Mouse (Mus musculus): Measurements from ENCODE around the gene Olfr325.
"Not testable (repeated sequence)": the region's sequence is repeated elsewhere in the genome, so short reads cannot be mapped to it uniquely, and the experiment has no call there.

Gene Olfr325

GRCm38 (mm10) chr11:58577430-58577829, at the start of gene Olfr325:
TSS of gene Olfr325 (plus strand) at chr11:58577730.
- no peak for DNase-seq (ENCODE audit: low spot score)

DNA sequence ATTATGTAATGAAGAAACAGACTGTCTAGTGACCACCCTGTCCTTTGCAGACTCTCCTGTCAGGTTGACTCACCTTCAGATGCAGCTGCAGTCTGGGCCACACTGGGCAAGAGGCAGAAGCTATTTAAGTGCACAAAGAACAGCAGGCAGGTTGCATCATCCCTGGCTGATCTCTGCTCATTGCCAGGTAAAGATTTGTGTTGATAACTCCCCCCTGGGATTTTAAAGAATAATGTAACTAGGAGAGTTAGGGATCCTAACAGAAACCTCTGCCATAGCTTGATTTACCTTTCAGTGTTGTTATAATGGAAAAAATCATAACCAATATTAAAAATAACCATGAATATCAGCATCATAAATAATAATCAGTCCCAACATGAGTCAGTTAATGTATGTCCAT, 42.8 kb upstream of the Olfr325 start, which contains the start of gene Olfr330:
Olfr330 (minus strand) TSS at position 101 of the 400 bp plus-strand sequence.
- DNase-seq (ENCODE audit: low spot score), result not testable (repeated sequence)

- no peak for DNase-seq (ENCODE audit: low spot score)
Observed at GRCm38 (mm10) chr11:58546322-58546721, 31.2 kb upstream of the Olfr325 start, which contains the start of gene Olfr329-ps. TSS of gene Olfr329-ps (minus strand) at chr11:58546422.

GRCm38 (mm10) chr11:58555536-58555935, 22.0 kb upstream of the Olfr325 start, which contains the start of gene Olfr328:
TSS of gene Olfr328 (minus strand) at chr11:58555636.
- DNase-seq (ENCODE audit: low spot score), result no peak

- DNase-seq (ENCODE audit: low spot score), result no peak
Observed at GRCm38 (mm10) chr11:58570405-58570804, 7.1 kb upstream of the Olfr325 start, which contains the start of gene Olfr224. TSS of gene Olfr224 (minus strand) at chr11:58570553.

DNA sequence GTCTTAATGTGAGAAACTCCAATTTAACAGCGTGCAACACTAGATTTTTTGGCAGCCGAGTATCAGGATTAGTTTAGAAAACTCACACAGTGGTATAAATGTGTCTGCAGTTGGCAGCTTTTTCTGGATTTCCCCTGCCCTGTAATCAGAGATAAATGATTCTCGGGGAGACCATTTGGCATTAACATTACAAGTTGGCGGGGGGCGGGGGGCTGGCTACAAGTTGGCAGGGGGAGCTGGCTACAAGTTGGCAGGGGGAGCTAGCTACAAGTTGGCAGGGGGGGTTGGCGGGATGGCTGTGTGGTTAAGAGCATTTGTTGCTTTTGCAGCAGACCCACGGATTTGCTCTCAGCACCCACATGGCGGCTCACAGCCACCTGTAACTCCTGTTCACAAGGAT, 1.1 kb downstream of the Olfr325 start:
- no peak for DNase-seq (ENCODE audit: low spot score)

- no peak for DNase-seq (ENCODE audit: low spot score)
Observed at GRCm38 (mm10) chr11:58587898-58588348, 10.4 kb downstream of the Olfr325 start.

GRCm38 (mm10) chr11:58588620-58589250, 11.2 kb downstream of the Olfr325 start:
- DNase-seq (ENCODE audit: low spot score), result no peak

DNA sequence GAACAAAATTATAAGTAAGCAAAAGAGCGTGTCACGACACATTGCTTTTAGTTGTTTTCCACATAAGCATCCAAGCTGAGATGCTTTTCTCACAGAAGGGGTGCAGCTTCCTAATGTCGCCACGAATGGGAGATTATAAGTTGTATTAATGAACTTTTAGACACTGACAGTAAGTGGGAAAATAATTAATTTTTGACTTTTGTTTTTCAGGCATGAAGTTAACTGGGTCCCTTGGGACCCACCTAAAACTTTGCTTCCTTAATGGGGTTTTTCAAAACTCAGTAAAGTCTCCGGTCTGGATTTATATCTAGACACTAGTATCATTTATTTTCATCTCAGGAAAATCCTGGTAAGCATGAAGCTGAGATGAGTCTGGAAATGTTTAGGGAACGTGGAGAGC, 17.3 kb downstream of the Olfr325 start, which contains the start of gene Olfr324:
Olfr324 (plus strand) TSS at position 301 of the 400 bp plus-strand sequence.
- DNase-seq (ENCODE audit: low spot score), result no peak

DNA sequence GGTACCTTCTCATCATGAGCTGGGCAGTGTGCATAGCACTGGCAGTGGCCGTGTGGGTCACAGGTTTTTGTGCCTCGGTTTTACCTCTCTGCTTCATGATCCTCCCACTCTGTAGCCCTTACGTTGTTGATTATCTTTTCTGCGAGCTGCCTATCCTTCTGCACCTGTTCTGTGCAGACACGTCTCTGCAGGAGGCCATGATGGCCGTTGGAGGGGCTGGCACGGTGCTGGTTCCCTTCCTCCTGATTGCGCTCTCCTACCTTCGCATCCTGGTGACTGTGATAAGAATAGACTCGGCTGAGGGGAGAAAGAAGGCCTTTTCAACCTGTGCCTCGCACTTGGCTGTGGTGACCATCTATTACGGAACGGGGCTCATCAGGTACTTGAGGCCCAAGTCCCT, 20.3 kb downstream of the Olfr325 start:
- DNase-seq (ENCODE audit: low spot score), result no peak

- DNase-seq (ENCODE audit: low spot score), result no peak
Observed at GRCm38 (mm10) chr11:58602062-58602461, 24.5 kb downstream of the Olfr325 start.

DNA sequence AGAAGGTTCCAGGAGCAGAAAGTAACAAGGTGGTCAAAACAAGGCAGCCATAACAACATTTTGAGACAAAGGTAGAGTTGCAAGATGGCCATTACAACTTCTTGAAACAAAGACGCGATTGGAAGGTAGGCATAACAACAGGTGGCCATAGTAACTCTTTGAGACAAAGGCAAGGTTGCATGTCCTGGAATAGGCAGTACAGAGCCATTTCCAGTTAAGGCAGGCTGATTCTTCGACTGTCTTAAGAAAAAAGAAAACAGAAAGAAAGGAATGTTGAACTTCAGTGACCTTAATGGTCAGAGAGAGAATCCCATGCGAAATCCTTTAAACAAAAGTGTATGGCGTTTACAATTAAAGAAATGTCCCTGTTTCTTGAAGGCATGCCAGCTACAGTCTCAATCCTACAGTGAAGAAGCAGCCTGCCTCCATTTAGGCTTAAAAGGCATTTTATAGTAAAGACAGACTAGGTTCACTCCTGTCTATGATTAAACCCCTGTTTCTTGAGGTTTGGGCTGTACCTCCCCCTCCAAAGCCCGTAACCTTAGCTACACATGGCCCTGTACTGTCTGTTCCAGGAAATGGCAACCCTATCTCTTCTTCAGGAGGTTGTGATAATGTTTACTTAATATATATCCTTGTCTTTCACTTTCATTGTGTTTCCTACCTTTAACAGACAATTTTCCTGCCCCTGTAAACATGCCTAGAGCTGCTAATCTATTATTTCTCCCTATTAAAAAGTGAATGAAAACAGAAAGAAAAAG, 25.4 kb downstream of the Olfr325 start:
- DNase-seq (ENCODE audit: low spot score), result peak; percentile 33

GRCm38 (mm10) chr11:58604688-58605087, 27.2 kb downstream of the Olfr325 start:
- DNase-seq (ENCODE audit: low spot score), result no peak

- no peak for DNase-seq (ENCODE audit: low spot score)
Observed at GRCm38 (mm10) chr11:58605228-58605627, 27.7 kb downstream of the Olfr325 start.

DNA sequence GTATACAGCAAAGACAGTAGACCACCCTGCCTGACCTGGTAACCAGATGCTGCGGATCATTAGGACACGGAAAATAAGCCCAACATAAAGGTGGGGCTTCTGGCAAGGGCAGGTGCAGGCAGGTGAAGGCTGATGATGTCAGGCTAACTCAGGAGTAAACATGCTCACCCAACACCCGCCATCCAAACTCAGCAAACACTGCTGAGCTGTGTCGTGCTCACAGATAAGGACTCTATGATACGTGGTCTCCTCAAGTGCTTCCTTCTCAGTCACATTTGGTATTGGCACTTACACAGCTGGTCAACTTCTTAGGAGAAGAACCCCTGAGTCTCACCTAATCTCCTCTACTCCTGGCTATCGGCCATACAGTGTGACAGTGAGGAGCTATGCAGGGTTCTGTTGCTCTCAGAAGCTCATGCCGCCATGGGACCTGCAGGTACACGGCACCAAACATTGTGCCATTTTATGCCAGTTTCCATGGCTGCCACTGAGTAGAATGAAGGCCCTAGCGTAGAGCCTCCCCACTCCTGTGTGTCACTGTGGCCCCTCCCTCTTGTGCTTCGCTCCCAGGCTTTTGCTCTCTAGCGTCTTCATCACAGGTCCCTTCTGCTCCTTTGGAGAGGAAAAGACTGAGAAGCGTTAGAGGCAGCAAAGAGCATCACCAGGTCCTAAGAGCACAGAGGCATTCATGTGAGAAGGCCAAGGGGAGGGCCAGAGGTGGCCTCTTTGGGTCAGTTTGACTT, 28.8 kb downstream of the Olfr325 start:
- no peak for DNase-seq (ENCODE audit: low spot score)

- no peak for DNase-seq (ENCODE audit: low spot score)
Observed at GRCm38 (mm10) chr11:58607030-58607429, 29.5 kb downstream of the Olfr325 start.

- DNase-seq (ENCODE audit: low spot score), result no peak
Observed at GRCm38 (mm10) chr11:58613359-58613758, 35.8 kb downstream of the Olfr325 start.

- DNase-seq (ENCODE audit: low spot score), result no peak
Observed at GRCm38 (mm10) chr11:58614526-58614925, 37.0 kb downstream of the Olfr325 start.

DNA sequence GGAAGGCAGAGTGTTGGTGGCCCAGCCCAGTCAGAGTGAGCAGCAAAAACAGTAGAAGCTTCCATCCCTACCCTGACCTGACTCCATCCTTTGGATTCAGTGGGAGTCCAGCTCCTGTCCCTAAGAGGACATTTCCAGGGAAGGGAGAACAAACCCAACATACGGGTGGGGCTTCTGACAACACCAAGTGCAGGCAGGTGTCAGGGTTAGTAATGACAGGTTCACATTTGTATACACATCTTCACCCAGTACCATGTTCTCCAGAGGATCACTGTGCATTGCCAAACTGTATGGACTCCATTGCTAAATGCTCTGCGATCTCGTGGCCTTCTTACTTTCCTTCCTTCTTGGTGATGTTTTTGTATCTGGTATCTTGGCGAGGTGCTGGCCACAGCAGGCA, 38.4 kb downstream of the Olfr325 start, which contains the start of gene 2210407C18Rik:
2210407C18Rik (minus strand) TSS at position 101 of the 400 bp plus-strand sequence.
- DNase-seq (ENCODE audit: low spot score), result no peak

DNA sequence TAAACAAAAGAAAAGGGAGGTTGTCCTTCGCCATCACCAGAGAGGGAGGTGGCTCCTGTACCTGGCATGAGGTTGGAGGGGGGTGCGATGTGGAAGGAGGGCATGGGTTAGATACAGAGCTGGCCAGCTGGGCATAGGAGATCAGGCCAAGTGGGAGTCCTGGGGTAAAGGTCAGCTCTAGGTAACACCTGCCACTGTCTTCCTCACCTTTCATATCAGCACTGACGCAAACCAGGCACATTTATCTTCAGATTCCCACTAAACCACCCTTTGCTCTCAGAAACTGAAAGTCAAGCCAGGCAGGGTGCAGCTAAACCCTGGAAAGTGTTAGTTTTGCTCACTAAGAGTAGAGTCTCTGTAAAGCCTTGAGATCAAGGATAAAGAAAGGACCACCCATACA, 40.8 kb downstream of the Olfr325 start:
- DNase-seq (ENCODE audit: low spot score), result no peak

GRCm38 (mm10) chr11:58618793-58619192, 41.3 kb downstream of the Olfr325 start:
- DNase-seq (ENCODE audit: low spot score), result no peak

GRCm38 (mm10) chr11:58626146-58626545, 48.6 kb downstream of the Olfr325 start:
- DNase-seq (ENCODE audit: low spot score), result no peak
